Mouse (Mus musculus) bone marrow macrophage, adult 2 months (primary cell): ENCODE measurements around the gene Yars.

ENCODE experiments used
- CTCF ChIP-seq: IDR thresholded peaks from 2 replicates; pipeline ENCODE4 v1.5.1; 2012; ENCODE audit warnings: low read depth, mild to moderate bottlenecking, low read length, moderate library complexity
- POLR2A ChIP-seq: IDR thresholded peaks from 2 replicates; pipeline ENCODE4 v1.6.1; 2012; ENCODE audit warnings: mild to moderate bottlenecking, low read depth, low read length, borderline replicate concordance

DNA sequence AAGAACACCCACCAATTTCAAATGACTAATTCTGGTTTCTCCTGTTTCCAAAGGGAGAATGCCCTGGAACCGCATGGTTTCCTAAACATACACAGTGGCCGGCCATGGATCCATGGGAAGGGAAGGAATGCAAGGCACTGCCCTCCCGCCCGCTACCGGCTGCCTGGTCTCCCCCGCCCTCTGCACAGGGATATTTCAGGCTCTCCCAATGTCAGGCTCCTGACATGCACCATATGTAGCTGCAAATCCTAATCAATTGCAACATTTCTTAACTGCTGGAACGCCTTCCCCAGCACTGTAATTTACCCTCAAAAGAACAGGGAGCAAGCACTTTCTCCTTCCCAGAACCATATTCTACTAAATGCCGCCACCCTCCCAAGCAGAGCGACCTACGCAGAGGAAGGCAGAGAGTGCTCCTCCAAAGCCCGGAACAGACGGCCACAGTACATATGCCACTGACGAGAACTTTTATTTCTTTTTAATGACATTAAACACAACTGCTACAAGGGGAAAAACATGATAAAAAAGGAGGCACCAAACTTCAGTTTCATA, 41.9 kb upstream of the Yars start:
- TF ChIP-seq CTCF (no peak), POLR2A (no peak)
